Mouse (Mus musculus) kidney, adult 9 months (tissue): ENCODE measurements around the gene Hvcn1.

ENCODE experiments used
- DNase-seq: peaks from one replicate; pipeline ENCODE4 v3.0.0; 2022

Gene Hvcn1

DNA sequence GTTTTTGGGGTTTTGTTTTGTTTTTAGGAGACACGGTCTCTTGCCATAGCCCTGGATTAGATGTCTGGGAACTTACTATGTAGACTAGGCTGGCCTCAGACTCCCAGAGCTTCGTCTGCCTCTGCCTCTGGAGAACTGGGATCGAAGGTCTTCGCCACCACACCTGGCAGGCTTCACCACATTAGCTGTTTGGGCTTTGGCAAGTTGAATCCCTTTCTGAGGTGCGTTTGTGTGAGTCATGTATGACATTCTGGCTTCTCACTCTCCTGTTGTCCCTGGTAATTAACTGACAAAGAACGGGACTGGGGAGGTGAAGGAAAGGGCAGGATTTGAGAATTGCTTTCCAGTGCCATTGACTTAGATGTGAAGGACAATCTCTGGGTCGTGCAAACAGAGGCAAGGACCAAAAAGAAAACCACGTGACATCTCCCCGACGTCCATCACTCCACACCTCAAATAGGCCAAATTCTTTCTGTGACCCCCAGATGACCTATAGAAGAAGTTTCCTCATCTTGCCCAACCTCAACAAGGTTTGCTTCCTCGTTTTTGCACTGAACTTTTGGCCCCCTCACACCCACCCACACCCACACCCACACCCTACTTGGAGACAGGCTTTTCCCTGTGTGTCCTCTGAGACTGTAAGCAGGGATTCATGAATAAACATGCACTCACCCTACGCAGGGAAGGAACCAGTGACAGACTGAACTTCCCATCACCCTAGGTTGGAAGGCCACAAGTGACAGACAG, 62.4 kb downstream of the Hvcn1 start:
- DNase-seq, result no peak

DNA sequence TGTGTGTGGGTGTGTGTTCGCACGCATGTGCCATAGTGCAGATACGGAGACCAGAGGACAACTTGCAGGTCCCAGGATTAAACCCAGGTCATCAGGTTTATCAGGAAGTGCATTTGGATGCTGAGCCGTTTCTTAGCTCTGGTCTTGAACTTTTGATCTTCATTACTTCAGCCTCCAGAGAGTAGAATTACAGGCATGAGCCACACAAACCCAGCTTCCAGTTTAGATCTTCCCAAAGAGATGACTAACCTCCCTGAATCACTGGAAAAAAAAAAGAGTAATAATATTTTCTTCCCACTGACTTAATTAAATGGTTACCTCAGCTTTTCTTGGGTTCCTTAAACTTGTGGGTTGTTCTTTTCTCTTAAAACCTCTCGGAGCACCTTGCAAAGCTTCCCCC, 66.2 kb downstream of the Hvcn1 start:
- no peak for DNase-seq

DNA sequence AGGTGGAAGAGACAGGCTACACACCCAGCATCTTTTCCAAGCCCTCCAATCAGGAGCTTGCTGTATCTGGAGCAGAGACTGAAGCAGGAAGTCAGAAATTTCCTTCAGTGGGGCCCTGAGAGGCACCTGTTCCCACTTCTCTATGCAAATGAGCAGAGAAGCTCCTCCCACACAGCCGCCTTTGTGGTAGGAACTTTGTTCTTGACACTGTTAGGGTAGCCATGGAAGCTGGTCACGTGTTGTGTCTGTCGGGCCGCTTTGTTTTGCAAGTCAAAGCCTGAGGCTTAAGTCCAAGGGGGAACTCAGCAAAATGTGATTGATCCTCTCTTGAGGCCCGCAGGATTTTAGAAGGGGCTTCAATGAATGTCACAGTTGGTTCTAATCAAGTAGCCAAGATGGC, 68.2 kb downstream of the Hvcn1 start:
- DNase-seq, result peak; percentile 81

DNA sequence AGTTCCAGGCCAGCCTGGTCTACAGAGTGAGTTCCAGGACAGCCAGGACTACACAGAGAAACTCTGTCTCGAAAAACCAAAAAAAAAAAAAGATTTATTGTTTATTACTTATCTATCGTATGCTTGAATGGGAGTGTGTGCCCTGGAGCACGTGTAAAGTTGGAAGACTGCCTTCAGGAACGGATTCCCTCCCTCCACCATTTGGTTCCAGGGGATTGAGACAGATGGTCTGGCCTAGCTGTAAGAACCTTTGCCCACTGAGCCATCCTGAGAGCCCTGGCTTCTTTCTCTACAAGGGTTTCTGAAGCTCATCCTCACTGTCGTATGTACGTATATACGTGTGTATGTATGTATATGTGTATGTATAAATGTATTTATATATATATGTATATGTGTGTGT, 72.3 kb downstream of the Hvcn1 start:
- DNase-seq, result no peak

DNA sequence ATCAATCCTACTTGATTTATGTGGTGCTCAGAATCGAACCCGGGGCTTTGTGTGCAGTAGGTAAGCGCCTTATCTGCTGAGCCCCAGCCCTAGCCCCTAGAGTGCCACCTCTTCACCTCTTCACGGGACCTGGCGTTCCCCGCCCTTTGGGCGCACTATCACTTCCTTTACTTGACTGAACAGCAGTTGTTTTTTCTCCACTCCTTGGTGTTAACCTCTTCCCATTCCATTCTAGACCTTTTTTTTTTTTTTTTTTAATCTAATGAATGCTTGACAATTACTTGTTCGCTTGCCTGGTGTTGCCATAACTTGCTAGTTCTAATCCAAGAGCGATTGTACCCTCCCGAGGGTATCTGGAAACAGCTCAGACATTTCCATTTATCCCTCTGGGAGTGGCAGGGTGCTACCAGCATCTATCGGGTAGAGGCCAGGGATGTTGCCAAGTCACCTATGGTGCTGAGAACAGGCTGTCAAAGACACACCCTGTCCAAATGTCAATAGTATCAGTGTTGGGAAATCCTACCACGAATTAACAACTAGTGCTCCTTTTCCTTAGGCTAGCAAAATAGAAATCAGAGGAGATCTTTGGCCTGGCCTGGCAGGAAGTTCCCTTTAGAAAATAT, 73.3 kb downstream of the Hvcn1 start:
- no peak for DNase-seq

DNA sequence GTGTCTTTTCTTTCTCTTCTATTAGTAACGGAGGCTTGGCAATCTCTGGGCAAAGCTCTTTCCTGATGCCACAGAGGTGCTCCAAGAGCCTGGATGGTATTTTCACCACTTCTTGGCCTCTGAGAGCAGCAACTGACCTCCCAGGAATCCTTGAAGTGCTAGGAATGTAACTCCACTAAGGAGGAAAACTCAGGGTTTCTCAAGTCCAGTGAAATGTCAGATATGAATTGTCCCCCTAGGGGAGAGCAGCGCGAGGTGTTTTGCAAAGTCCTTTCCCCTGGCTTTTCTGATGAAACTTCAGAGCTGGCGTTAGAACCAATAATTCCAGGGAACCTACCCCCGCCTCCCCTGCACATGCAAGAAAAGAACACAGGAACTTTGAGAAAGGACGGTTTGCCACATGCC, 73.8 kb downstream of the Hvcn1 start:
- DNase-seq, result peak; percentile 59

DNA sequence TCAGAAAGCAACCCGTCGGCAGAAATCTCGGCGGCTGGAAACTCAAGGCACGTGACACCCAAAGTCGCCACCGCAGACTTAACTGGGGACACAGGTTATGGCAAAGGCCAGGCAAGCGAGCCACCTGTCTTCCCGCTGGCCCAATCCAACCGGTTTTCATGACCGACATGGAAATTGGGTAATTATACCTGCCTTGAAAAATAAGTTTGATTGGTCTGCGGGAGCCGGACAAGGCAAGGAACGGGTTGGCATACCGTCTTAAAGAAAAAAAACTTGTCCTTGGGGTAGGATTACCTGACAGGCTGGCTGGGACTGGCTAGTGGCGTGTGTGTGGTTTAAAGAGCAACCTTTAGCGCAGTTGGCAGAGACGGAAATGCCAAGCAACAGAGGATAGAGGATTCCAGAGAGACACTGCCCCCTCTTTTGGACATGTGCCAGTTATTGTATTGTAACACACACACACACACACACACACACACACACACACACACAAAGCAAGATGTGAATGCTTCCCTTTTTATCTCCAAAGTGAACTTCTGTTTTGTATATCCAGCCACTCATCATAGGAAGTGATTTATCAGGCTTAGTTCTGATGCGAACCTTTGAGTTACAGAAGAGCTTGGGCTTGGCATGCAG, 74.3 kb downstream of the Hvcn1 start:
- peak; percentile 77 for DNase-seq

DNA sequence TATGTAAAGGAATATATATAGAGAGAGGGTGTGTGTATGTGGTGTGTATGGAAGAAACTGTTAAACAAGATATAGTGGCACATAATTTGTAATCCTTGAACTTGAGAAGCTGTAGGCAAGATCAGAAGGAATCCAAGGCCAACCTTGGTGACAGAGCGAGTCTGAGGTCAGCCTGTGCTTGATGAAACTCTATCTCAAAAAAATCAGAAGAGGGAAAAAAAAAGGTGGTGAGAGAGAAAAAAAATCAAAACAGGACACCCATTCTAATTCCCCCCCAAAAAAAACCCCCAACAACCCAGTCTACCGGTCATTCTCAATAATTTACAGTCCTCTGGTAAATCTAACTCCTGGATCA, 77.2 kb downstream of the Hvcn1 start:
- no peak for DNase-seq

DNA sequence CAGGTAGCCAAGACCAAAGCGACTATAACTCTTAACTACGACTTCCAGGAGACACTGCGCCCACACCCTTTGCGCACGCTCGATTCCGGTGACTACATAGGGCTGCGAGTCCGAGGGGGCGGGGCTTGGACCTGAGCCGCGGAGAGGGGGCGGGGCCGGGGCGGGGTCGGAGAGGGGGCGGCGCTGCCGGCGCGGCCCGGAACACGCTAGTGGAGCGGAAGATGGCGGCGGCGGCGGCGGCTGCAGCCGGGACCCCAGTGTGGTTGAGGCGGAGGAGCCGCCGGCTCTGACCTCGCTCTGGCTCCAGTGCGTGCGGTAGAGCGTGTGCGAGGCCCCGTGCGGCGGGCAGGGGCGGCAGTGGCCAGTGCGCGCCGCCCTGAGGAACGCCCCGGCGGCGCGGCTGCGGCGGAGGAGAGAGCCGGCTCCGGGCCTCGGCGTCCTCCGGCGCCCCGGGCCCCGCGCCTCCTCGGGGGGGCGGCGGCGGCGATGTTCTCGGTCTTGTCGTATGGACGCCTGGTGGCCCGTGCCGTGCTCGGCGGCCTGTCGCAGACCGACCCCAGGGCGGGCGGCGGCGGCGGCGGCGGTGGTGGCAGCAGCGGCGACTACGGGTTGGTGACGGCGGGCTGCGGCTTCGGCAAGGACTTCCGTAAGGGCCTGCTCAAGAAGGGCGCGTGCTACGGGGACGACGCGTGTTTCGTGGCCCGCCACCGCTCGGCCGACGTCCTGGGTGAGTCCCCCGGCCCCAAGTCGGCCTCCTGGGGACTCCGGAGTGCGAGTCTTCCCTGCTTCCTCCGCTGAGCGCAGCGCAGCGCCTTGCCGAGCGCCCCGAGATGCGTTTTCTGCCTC, 77.8 kb downstream of the Hvcn1 start, which contains the start of gene Pptc7:
TSS of gene Pptc7 (plus strand) at position 183 of the 846 bp plus-strand sequence.
- peak; percentile 92 for DNase-seq

DNA sequence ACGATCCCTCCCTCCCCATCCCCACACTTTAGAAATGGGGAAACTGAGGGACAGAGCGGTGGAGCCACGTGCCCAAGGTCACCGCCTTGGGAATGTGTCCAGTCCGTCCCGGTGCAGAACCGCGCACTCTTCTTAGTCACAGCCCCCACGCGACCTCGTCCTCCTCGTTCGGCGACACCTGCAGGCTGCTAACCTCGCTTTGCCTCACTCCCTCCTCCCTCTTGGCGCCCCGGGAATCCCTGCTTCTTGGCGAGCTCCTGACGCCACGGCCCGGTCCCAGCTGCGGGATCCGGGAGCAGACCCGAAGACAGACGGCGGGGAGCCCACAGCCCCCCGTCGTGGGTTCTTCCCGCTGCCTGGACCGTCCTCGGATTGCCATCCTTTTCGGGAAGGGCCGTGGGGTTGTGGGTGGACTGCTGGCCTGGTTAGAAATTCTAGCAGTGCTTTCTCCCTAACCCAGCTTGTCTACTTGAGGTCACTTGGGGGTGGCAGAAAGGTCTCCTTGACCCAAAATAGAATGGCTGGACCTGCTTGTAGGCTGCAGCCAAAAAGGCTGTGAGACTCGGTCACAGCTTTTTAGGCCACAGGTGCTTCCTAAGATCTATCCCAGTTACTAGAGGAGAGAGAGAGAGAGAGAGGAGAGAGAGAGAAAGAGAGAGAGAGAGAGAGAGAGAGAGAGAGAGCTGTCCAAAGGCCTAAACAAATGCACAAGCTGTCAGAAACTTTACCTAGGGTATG, 78.6 kb downstream of the Hvcn1 start:
- DNase-seq, result peak; percentile 63

DNA sequence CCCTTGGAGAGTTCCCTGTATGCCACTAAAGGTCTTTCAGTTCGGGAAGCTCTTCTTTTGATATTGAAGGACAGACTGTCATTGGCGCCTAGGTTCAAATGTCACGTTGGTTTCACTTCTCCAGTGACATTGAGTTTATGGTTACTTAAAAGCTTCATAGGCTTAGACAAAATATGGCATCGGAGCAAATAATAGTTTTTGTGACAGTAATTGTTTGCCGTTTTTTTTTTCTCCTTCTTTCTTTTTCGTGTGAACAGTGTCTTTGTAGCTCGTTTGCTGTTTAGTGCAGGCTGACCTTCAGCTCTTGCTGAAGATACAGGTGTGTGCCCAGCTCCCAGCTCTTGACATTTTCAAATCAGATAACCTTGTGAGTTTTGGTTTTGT, 79.2 kb downstream of the Hvcn1 start:
- no peak for DNase-seq

DNA sequence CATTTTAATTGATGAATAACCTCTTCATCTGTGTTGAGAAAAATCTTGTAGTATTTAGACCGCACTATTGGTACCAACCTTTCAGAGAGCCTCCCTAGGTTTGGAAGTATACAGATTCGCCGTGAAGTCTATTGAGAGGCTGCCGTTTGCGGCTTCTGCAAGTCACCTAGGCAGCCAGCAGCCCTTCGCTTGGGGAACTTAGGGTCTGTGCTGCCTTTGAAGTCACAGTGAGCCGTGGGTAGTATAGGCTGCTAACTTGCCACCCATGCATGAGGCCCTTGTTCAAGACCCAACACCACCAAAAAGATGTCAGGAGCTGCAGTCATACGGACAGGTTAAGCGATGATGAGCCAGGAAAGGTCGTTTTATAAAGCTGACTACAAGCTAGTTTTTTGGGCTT, 79.6 kb downstream of the Hvcn1 start:
- no peak for DNase-seq

DNA sequence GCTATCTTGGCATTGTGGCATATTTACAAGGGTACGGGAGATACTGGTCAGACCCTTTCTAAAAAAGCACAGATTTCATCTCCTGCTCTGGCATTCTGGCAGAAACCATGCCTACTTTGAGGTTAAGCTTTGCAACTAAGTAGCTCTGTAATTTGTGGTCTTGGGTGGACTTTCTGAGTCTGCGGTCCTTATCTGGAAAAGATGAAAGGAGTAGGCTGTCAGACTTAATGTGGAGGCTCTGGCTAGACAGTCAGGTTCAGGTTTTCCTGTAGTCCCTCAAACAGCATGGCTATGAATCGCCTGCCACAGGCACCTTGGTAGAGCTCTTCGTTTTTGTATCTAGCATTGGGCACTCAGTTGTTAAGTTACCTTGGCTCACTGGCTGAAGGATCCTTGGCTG, 80.4 kb downstream of the Hvcn1 start:
- no peak for DNase-seq

DNA sequence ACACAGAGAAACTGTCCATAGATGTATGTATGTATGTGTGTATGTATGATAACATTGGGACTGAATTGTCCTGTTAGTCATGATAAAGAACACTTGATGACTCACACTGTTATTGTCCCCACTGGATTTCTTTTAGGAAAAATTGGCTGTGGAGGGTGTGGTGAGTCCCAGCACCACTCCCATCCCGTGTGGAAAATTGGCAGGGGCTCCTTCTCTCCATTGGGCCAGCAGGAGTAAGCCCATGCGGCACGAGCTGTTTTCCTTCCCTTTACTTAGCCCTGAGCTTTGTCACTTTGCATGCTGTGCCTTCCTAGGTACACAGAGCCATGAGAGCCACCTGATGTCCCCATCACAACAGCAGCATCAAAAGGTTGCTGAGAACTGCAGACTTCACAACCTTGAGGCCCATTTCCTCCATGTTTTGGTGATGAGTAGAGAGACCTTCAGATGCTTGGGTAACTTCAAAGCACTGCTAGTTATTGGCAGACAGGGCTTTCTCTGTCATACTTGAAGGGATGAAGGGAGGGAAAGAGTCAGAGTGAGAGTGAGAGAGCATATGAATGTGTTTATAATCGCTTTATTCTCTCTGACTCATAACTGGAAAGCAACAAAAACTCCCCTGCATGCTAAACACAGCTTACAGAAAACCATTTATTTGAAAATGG, 81.7 kb downstream of the Hvcn1 start:
- DNase-seq, result no peak

DNA sequence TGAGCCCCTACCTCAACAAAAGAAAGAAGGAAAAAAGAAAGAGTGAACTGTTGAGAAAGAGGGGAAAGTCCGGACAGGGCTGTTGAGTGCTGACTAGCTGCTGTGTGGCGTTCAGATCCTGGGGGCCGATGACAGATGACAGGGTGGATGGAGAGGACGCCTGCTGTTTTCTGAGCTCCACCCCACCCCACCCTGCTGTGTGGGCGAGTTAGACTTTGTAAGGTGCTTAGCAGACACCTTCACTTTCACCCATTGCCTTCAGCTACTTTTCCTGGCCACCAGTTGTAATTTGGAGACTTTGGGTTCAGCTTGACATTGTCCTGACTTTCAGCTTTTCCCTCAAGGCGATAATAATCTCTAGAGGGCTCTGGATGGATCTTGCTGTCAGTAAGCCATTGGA, 84.5 kb downstream of the Hvcn1 start:
- no peak for DNase-seq
